Mouse (Mus musculus) embryonic fibroblast, embryonic 13.5 days (primary cell): Measurements from ENCODE around the gene Dnajc3. TPM values are rescaled to one million over a fixed set of nuclear protein-coding genes. Genes with fewer than 3 reads are reported as not detected.

Experiments
- H3K27ac ChIP-seq: 2 replicates; pipeline ENCODE4 v1.5.1; 2012; ENCODE audit warnings: low read length, control low read depth, inconsistent platforms; ENCODE audit not compliant: insufficient read depth
- H3K4me1 ChIP-seq: 2 replicates; pipeline ENCODE4 v1.6.1; 2011; ENCODE audit warnings: low read length; ENCODE audit not compliant: control insufficient read depth, insufficient read depth
- H3K4me3 ChIP-seq: 2 replicates; pipeline ENCODE4 v1.5.1; 2011; ENCODE audit warnings: mild to moderate bottlenecking, control low read depth, low read length; ENCODE audit not compliant: insufficient read depth
- CTCF ChIP-seq: IDR thresholded peaks from 2 replicates; pipeline ENCODE4 v1.5.1; 2011; ENCODE audit warnings: mild to moderate bottlenecking, control low read depth, low read length, moderate library complexity, borderline replicate concordance; ENCODE audit not compliant: insufficient read depth
- POLR2A ChIP-seq: IDR thresholded peaks from 2 replicates; pipeline ENCODE4 v1.6.1; 2011; ENCODE audit warnings: low read depth, mild to moderate bottlenecking, control low read depth, low read length, moderate library complexity
- polyA plus RNA-seq: library from polyadenylated mRNA; stranded (reverse); fragments of >200 nt; gene quantifications from 2 replicates; pipeline ENCODE4 v1.2.4, GENCODE M21; 2011; ENCODE audit warnings: low read depth; ENCODE audit not compliant: missing spikeins, insufficient read length

The Dnajc3 gene
- polyA plus RNA-seq, 1 experiment, result 54.3 TPM

DNA sequence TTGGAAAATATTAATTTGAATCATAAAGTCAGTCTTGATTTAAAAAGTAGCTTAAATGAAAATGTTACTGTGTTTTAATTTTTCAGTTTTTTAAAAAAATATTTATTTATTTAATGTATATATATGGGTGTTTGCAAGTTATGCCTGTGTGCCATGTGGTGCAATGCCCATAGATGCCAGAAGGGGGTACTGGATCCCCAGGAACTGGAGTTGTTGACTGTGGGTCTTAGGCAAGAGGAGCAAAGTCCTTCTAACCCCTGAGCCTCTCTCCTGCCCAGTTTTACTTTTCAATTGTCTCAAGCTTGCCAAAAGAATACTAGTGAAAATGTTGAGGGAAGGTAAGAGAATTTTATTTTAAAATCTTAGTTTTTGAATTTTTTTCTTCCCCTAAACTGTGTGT lies 65.5 kb downstream of the Dnajc3 start:
- TF ChIP-seq POLR2A (no peak), CTCF (peak; percentile 20; the same call in 1 of the 2 replicates)
- no peak overlapping the region for H3K4me3 ChIP-seq
- H3K4me1 ChIP-seq, result peaks cover 2% of the 10 kb centered on the region; the same call in 1 of the 2 replicates
- no peak overlapping the region for H3K27ac ChIP-seq

DNA sequence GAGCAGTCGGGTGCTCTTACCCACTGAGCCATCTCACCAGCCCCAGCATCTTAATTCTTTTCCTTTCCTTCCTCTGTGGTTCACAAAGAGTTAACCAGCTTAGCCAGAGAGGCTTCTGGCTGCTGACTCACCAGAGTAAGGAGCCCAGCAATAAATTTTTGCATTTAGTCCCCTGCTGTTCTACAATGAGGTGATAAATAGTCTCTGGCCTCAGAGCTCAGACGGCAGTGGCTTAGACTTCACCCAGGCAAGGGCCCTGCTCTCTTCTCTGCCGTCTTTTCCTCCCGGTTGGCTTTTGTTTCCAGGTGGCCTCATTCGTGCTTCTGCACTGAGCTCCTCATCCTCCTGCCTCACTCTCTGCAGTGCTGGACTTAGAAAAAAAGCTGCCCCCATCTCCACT lies 68.1 kb downstream of the Dnajc3 start:
- Histone ChIP-seq H3K4me1 (peaks cover 2% of the 10 kb centered on the region; the same call in 1 of the 2 replicates), H3K4me3 (no peak overlapping the region), H3K27ac (no peak overlapping the region)
- no peak for TF ChIP-seq POLR2A
- no peak for TF ChIP-seq CTCF

DNA sequence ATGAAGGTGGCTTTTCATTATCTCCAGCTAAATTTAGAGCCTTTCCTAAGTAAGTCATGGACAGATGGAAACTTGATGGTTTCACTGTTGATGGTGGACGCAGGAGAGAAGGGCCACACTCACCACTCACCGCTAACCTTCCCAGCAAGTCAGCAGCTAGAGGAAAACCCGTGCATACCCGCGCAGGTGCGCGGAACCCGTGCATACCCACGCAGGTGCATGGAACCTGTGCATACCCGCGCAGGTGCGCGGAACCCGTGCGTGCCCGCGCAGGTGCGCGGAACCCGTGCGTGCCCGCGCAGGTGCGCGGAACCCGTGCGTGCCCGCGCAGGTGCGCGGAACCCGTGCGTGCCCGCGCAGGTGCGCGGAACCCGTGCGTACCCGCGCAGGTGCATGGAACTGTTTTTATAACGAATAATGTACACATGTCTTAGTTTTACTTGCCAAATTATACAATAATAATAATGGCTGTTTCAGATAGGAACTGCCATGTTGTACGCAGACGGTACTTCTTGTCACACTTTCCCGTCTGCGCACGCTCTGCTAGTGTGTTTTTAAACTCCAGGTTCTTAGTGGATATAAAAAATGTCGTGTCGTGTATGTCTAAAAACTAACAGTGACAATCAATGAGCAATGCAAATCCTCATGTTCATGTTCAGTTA lies 68.8 kb downstream of the Dnajc3 start:
- Histone ChIP-seq H3K27ac (0 out of 2 replicates have a peak overlapping the region, but pooled peaks have one; percentile 12), H3K4me1 (peaks cover 2% of the 10 kb centered on the region; the same call in 1 of the 2 replicates), H3K4me3 (peak overlapping the region; percentile 7; the same call in 1 of the 2 replicates)
- no peak for TF ChIP-seq CTCF
- no peak for TF ChIP-seq POLR2A

DNA sequence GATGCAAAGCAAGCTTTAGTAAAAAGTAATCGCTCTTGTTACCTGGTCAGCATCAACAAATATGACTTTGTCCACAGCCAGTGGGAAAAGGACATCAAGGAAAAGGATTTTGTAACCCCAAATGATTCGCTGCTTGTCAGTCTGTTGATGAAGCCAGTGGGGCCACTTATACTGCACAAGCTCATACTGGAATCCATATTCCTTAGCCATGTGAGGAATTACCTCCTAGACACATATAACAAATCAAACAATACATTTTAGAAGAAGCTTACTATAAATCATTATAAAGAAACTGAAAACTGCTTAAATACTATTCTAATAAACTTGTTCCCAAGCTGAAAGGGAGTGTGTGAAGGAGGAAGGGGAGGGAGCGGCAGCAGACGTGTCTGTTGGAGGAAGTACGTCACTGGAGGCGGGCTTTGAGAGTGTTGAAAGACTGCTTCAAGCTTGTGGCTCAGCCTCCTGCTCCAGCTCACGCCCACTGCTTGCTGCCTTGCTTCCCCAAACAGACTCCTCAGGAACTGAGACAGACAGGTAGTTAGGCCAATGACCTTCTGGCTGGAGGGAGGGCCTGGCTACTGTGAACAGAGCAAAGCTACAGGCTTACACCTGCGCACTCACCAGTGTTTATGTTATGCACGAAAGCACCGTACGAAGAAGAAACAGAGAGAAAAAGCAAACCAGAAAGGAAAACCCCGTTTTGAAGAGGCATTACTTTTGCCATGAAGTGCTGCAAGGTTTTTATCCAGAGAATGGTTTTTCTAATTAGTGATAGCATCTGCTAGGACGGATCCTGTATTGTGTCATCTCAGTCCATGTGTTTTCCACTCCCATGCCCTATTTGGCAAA lies 69.6 kb downstream of the Dnajc3 start:
- H3K4me1 ChIP-seq, result peaks cover 2% of the 10 kb centered on the region; the same call in 1 of the 2 replicates
- H3K27ac ChIP-seq, result 0 out of 2 replicates have a peak overlapping the region, but pooled peaks have one; percentile 12
- H3K4me3 ChIP-seq, result peak overlapping the region; percentile 17; the same call in 1 of the 2 replicates
- peak; percentile 61 for TF ChIP-seq POLR2A
- no peak for TF ChIP-seq CTCF

DNA sequence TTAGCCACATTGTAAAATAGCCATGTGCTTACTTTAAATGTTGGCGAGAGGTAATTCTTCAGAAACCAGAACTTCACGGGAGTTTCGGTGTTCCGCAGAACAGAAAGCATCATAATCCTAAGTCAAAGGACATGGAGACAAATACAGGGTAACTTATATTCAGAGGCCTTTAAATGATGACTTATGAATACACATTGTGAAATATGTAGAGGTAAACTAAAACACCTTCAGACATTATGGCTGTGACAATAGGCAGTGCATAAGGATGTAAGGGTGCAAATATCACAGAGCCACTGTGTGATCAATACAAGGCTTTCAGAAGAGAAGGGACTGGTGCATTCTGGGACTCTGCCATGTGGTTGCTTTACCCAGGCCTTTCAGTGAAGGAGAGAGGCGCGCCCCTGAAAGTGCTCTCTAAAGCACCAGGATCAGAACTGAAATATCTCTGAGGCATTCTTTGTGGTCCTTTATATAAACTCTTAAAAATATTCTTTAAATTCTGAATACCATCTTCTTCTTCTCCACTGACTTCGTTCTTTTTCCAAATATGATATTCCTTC lies 70.3 kb downstream of the Dnajc3 start:
- Histone ChIP-seq H3K27ac (no peak overlapping the region), H3K4me1 (peaks cover 2% of the 10 kb centered on the region; the same call in 1 of the 2 replicates), H3K4me3 (no peak overlapping the region)
- no peak for TF ChIP-seq POLR2A
- no peak for TF ChIP-seq CTCF

DNA sequence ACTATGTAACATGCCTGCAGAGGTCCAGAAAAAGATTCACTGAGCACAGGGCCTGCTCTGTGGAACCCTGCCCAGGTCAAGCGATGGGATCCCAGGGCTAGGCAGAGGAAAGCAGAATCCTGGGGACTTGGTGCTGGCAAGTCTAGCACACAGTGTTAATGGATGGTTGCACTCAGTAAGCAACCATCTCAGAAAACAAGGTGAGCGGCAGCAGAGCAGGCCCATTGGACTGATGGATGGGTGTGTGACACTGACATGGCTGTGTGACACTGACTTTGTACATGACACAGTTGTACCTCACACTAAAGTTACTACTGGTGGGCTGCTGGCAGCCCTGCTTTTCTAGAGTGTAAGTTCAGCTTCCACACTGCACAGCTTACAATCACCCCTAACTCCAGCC lies 71.8 kb downstream of the Dnajc3 start:
- Histone ChIP-seq H3K4me1 (peaks cover 2% of the 10 kb centered on the region; the same call in 1 of the 2 replicates), H3K27ac (no peak overlapping the region), H3K4me3 (no peak overlapping the region)
- no peak for TF ChIP-seq POLR2A
- no peak for TF ChIP-seq CTCF

DNA sequence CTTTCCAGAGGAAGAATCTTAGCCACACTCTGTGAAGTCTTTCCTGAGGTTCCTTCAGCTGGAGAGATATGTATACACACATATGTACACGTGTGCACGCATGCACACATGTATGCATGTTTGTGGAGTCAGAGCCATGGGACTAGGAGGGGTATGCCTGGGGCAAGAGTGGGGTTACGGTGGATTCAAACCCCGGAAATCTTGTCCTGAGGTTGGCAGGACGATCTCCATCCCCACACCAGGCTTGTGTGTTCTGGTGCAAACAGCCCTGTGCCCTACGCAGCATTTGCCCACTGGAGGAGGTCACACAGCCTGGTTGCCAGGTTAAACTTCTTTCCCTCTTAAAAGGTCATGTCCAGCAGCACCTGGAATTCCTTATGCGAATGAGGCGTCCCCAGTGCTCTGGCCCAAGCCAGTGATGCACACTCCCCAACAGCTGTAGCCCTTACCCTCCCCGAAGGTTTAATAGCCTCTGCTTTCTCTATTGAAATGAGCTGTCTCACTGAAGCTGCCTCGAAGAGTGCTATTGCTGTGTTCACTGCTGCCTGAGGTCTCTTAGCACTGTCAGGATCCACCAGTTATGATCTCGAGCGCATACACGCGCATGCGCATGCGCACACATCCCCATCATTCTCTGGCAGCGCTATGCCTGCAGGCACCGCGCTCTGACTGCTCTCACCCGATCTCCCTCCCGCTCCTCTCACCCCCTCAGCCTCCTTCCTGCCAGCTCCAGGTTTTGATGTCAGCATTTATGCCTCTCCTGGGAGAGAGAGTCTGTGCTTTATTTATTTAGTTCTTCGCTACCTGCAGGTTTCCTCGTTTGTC lies 75.0 kb downstream of the Dnajc3 start:
- TF ChIP-seq POLR2A, result no peak
- no peak for TF ChIP-seq CTCF
- Histone ChIP-seq H3K4me3 (no peak overlapping the region), H3K27ac (no peak overlapping the region), H3K4me1 (no peaks in the 10 kb centered on the region)

DNA sequence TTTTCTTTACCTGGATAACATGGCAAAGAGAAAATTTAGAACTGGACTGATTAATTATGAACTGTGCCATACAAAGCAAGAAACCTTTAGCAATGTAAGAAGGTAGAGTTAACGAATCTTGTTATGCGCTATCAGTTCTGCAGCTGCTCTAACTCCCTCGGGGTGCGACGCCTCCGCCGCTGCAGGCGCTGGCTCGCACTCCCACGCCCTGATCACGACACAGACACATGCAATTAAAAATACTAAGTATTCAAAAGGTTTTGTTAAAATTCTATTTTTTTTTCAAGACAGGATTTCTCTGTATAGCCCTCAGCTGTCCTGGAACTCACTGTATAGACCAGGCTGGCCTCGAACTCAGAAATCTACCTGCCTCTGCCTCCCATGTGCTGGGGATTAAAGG lies 75.8 kb downstream of the Dnajc3 start:
- Histone ChIP-seq H3K27ac (no peak overlapping the region), H3K4me3 (no peak overlapping the region), H3K4me1 (no peaks in the 10 kb centered on the region)
- TF ChIP-seq POLR2A, result no peak
- TF ChIP-seq CTCF, result no peak

DNA sequence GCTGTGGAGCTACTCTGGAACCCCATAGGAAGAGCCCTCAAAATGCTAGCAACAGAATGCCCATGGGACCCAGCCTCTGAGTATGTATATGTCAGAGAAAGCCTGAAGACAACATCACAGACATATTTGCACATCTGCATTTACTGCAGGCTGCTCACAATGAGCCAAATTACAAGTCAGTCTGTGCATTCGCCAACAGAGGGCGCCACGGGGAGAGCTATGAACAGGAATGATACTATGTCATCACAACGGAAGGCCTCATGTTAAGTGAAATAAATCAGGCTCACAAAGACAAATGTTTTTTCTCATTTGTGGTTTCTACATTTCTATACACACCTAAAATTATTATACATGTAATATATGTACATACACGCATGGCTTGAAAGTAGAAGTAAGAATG lies 88.1 kb downstream of the Dnajc3 start:
- Histone ChIP-seq H3K27ac (no peak overlapping the region), H3K4me3 (no peak overlapping the region), H3K4me1 (no peaks in the 10 kb centered on the region)
- TF ChIP-seq CTCF (no peak), POLR2A (no peak)
